In the genomic region with DNA sequence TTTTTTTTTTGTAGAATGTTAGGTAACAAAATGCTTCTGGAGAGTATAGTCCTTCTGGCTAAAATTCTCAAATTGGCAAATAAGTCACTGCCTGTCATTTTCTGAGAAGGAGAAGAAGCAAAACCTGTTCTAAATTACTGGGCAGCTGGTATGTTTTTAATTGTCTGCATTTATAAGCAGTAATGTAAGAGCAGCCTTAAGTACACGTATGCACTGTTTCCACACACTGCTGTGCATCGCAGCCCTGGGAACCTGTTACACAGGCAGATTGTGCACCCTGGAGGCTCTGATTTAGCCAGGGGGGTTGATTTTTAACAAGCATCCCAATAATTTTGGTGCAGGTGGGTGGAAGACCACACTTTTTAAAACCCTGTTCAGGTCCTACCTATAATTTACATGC, we compare ENCODE assay signal across 27 mouse cellular contexts.
DNase-seq lines count a peak whose midpoint lies in the region; ATAC-seq and TF ChIP-seq lines count a peak whose summit lies in the region.
"Had no signal": no experiment of that assay in that cellular context is flagged by ENCODE, and none has a peak within 500 bp of the region (broad histone marks: within the 10 kb centered on the region; RNA-seq: fewer than 3 reads in every experiment).

No protein-coding gene starts in this region.

- peak; percentile 72 for ATAC-seq in forebrain, embryonic 15.5 days (replicated peaks)
- ATAC-seq in forebrain, postnatal 0 days = peak; percentile 59
- peak; percentile 82 for ATAC-seq in limb, embryonic 13.5 days (ENCODE audit: low FRiP score, low read depth)
- ATAC-seq in hindbrain, postnatal 0 days = no peak
- ATAC-seq: CD4-positive, CD25-positive, alpha-beta regulatory T cell, adult 4 months; intestine, postnatal 0 days; lung, postnatal 0 days had no signal

- no peak for DNase-seq in forebrain, embryonic 10.5 days (ENCODE audit: extremely low spot score, low spot score)
- peak; percentile 33 for DNase-seq in embryonic facial prominence, embryonic 10.5 days (ENCODE audit: low spot score)
- DNase-seq in forebrain, postnatal 0 days = peak; percentile 40
- DNase-seq in left cerebral cortex, adult 11 months (ENCODE audit: low spot score) = no peak
- DNase-seq in hindbrain, postnatal 0 days (ENCODE audit: low spot score) = no peak
- DNase-seq: adrenal gland, adult 8-10 months; cerebellum, adult 11 months; cerebellum, adult 9-11 months; gastrocnemius, postnatal 14 days; heart, postnatal 36 days; kidney, adult 9 months; kidney, postnatal 10 days; layer of hippocampus, postnatal 36 days; liver, embryonic 13.5 days; lung, adult 18-20 months; midbrain, embryonic 14.5 days; spleen, adult 18-20 months; thymus, postnatal 14 days had no signal

- H3K36me3 ChIP-seq in forebrain, embryonic 15.5 days = no peaks in the 10 kb centered on the region
- no peaks in the 10 kb centered on the region for H3K36me3 ChIP-seq in forebrain, embryonic 10.5 days (replicated peaks)
- H3K36me3 ChIP-seq in embryonic facial prominence, embryonic 10.5 days (replicated peaks) = no peaks in the 10 kb centered on the region
- no peaks in the 10 kb centered on the region for H3K36me3 ChIP-seq in forebrain, postnatal 0 days (ENCODE audit: insufficient read depth)
- no peaks in the 10 kb centered on the region for H3K36me3 ChIP-seq in limb, embryonic 13.5 days
- H3K36me3 ChIP-seq in hindbrain, postnatal 0 days (ENCODE audit: insufficient read depth, low read length) = no peaks in the 10 kb centered on the region
- H3K36me3 ChIP-seq: hindbrain, embryonic 12.5 days; limb, embryonic 15.5 days; liver, embryonic 13.5 days had no signal

- no peak overlapping the region for H3K4me3 ChIP-seq in forebrain, embryonic 15.5 days
- no peak overlapping the region for H3K4me3 ChIP-seq in forebrain, embryonic 10.5 days
- H3K4me3 ChIP-seq in embryonic facial prominence, embryonic 10.5 days = no peak overlapping the region
- H3K4me3 ChIP-seq in forebrain, postnatal 0 days (ENCODE audit: low read depth, low read length) = no peak overlapping the region
- no peak overlapping the region for H3K4me3 ChIP-seq in limb, embryonic 13.5 days
- no peak overlapping the region for H3K4me3 ChIP-seq in hindbrain, postnatal 0 days (ENCODE audit: low read length)
- H3K4me3 ChIP-seq: hindbrain, embryonic 12.5 days; limb, embryonic 15.5 days; liver, embryonic 13.5 days had no signal

- H3K27ac ChIP-seq in forebrain, embryonic 15.5 days (replicated peaks) = no peak overlapping the region
- no peak overlapping the region for H3K27ac ChIP-seq in forebrain, embryonic 10.5 days
- 0 out of 2 replicates have a peak overlapping the region, but pooled peaks have one; percentile 74 for H3K27ac ChIP-seq in embryonic facial prominence, embryonic 10.5 days (replicated peaks)
- H3K27ac ChIP-seq in forebrain, postnatal 0 days (ENCODE audit: low read depth, low read length) = no peak overlapping the region
- no peak overlapping the region for H3K27ac ChIP-seq in limb, embryonic 13.5 days
- H3K27ac ChIP-seq in hindbrain, postnatal 0 days = no peak overlapping the region
- H3K27ac ChIP-seq: hindbrain, embryonic 12.5 days; limb, embryonic 15.5 days; liver, embryonic 13.5 days; macrophage had no signal

- no peak overlapping the region for H3K4me2 ChIP-seq in forebrain, embryonic 15.5 days (replicated peaks)
- no peak overlapping the region for H3K4me2 ChIP-seq in forebrain, postnatal 0 days (ENCODE audit: low read depth)
- no peak overlapping the region for H3K4me2 ChIP-seq in limb, embryonic 13.5 days (replicated peaks)
- H3K4me2 ChIP-seq in hindbrain, postnatal 0 days (ENCODE audit: low read depth, low read length) = no peak overlapping the region
- H3K4me2 ChIP-seq: heart, embryonic 11.5 days; hindbrain, embryonic 12.5 days; limb, embryonic 15.5 days; liver, embryonic 13.5 days had no signal

- no peaks in the 10 kb centered on the region for H3K27me3 ChIP-seq in forebrain, embryonic 15.5 days
- H3K27me3 ChIP-seq in forebrain, embryonic 10.5 days (ENCODE audit: poor library complexity, severe bottlenecking) = no peaks in the 10 kb centered on the region
- no peaks in the 10 kb centered on the region for H3K27me3 ChIP-seq in embryonic facial prominence, embryonic 10.5 days (replicated peaks; ENCODE audit: low read depth, poor library complexity, severe bottlenecking)
- no peaks in the 10 kb centered on the region for H3K27me3 ChIP-seq in forebrain, postnatal 0 days (ENCODE audit: insufficient read depth, low read length)
- no peaks in the 10 kb centered on the region for H3K27me3 ChIP-seq in limb, embryonic 13.5 days
- H3K27me3 ChIP-seq in hindbrain, postnatal 0 days (ENCODE audit: insufficient read depth, low read length) = no peaks in the 10 kb centered on the region
- H3K27me3 ChIP-seq: hindbrain, embryonic 12.5 days; limb, embryonic 15.5 days; liver, embryonic 13.5 days had no signal

- no peaks in the 10 kb centered on the region for H3K9me3 ChIP-seq in forebrain, embryonic 15.5 days
- H3K9me3 ChIP-seq in forebrain, embryonic 10.5 days = no peaks in the 10 kb centered on the region
- H3K9me3 ChIP-seq in embryonic facial prominence, embryonic 10.5 days = no peaks in the 10 kb centered on the region
- H3K9me3 ChIP-seq in forebrain, postnatal 0 days (ENCODE audit: low read length) = no peaks in the 10 kb centered on the region
- no peaks in the 10 kb centered on the region for H3K9me3 ChIP-seq in limb, embryonic 13.5 days
- no peaks in the 10 kb centered on the region for H3K9me3 ChIP-seq in hindbrain, postnatal 0 days (ENCODE audit: low read length)
- H3K9me3 ChIP-seq: hindbrain, embryonic 12.5 days; limb, embryonic 15.5 days; liver, embryonic 13.5 days had no signal

- no peak overlapping the region for H3K9ac ChIP-seq in forebrain, embryonic 15.5 days (replicated peaks)
- H3K9ac ChIP-seq in forebrain, postnatal 0 days = no peak overlapping the region
- H3K9ac ChIP-seq in limb, embryonic 13.5 days = no peak overlapping the region
- no peak overlapping the region for H3K9ac ChIP-seq in hindbrain, postnatal 0 days (replicated peaks; ENCODE audit: low read length)
- H3K9ac ChIP-seq: hindbrain, embryonic 12.5 days; limb, embryonic 15.5 days; liver, embryonic 13.5 days had no signal

- WGBS in forebrain, embryonic 15.5 days = 57% methylated on average over 2 of the region's 2 CpGs
- WGBS in forebrain, embryonic 10.5 days = 63% methylated on average over 2 of the region's 2 CpGs
- WGBS in embryonic facial prominence, embryonic 10.5 days = 31% methylated on average over 2 of the region's 2 CpGs
- WGBS in forebrain, postnatal 0 days = 51% methylated on average over 2 of the region's 2 CpGs
- 10% methylated on average over 2 of the region's 2 CpGs for WGBS in limb, embryonic 13.5 days
- WGBS in hindbrain, postnatal 0 days = 78% methylated on average over 2 of the region's 2 CpGs

- H3K4me1 ChIP-seq in forebrain, embryonic 15.5 days = no peaks in the 10 kb centered on the region
- H3K4me1 ChIP-seq in forebrain, embryonic 10.5 days = peaks cover 9% of the 10 kb centered on the region; the same call in 1 of the 2 replicates
- H3K4me1 ChIP-seq in embryonic facial prominence, embryonic 10.5 days = peaks cover 38% of the 10 kb centered on the region
- peaks cover 5% of the 10 kb centered on the region; the same call in 1 of the 2 replicates for H3K4me1 ChIP-seq in forebrain, postnatal 0 days (ENCODE audit: insufficient read depth)
- H3K4me1 ChIP-seq in limb, embryonic 13.5 days = peaks cover 22% of the 10 kb centered on the region
- H3K4me1 ChIP-seq in hindbrain, postnatal 0 days (ENCODE audit: insufficient read depth, low read length) = no peaks in the 10 kb centered on the region
- H3K4me1 ChIP-seq: hindbrain, embryonic 12.5 days; liver, embryonic 13.5 days had no signal

- no peak for TF ChIP-seq CTCF in forebrain, postnatal 0 days (IDR thresholded peaks at IDR 0.05; ENCODE audit: low read depth)
- TF ChIP-seq CTCF in hindbrain, postnatal 0 days (IDR thresholded peaks at IDR 0.05; ENCODE audit: low read depth) = no peak

Comparison
In these comparisons a context has a peak if more than half of its experiments do, and no peak if none do; other contexts are left out.
1. DNase-seq: peak in embryonic facial prominence, embryonic 10.5 days (single experiment) and forebrain, postnatal 0 days (single experiment); none in forebrain, embryonic 10.5 days (single experiment), left cerebral cortex, adult 11 months (single experiment) and hindbrain, postnatal 0 days (single experiment).